Mouse (Mus musculus) lung, adult 2 months (tissue): ENCODE measurements at regions not wholly inside any gene's neighbourhood (a gene's known extent, or its start where the extent isn't known, plus 50 kb on each side); places are given as distances from the start of the nearest gene placed in this dataset.
A peak's percentile ranks its signal among the peaks of the same experiment; 100 is the strongest.
"Not testable (repeated sequence)": the region's sequence is repeated elsewhere in the genome, so short reads cannot be mapped to it uniquely, and the experiment has no call there.

Source experiments
- DNase-seq: peaks from one replicate; pipeline ENCODE4 v3.0.0; 2022
- H3K4me1 ChIP-seq: fragments of 200-500 bp; 2 replicates; pipeline ENCODE4 v1.6.1; 2011; ENCODE audit warnings: low read length; ENCODE audit not compliant: control insufficient read depth, insufficient read depth
- H3K4me3 ChIP-seq: fragments of 200-500 bp; replicated peaks from 2 replicates; pipeline ENCODE3; 2011; ENCODE audit warnings: low read depth, mild to moderate bottlenecking, control low read depth, low read length; ENCODE audit errors: extremely low read depth
- CTCF ChIP-seq: fragments of 200-500 bp; IDR thresholded peaks from 2 replicates; pipeline ENCODE4 v1.5.1; 2011; ENCODE audit warnings: mild to moderate bottlenecking, low read length, control low read depth; ENCODE audit not compliant: insufficient read depth
- POLR2A ChIP-seq: fragments of 200-500 bp; IDR thresholded peaks from 2 replicates; pipeline ENCODE4 v1.6.1; 2011; ENCODE audit warnings: low read depth, mild to moderate bottlenecking, control low read depth, low read length, borderline replicate concordance; ENCODE audit errors: extremely low read depth
- WGBS: fragments of 180-500 bp; shearing (Covaris S2); methylation state at CpG from one replicate; pipeline ENCODE4 v1.1.7; 2018; 5-methylcytosine and 5-hydroxymethylcytosine counted together

- 43% methylated on average over 1 of the region's 1 CpGs for WGBS
Observed at GRCm38 (mm10) chr2:11086996-11087395, 84.9 kb upstream of the Prkcq start.

GRCm38 (mm10) chr2:11099834-11100622, 71.9 kb upstream of the Prkcq start:
- not testable (repeated sequence) for H3K4me3 ChIP-seq, DNase-seq, H3K4me1 ChIP-seq
- WGBS, result 35% methylated on average over 34 of the region's 34 CpGs

More at GRCm38 (mm10) chr2:11086996-11087395, 84.9 kb upstream of the Prkcq start:
- no peak for TF ChIP-seq POLR2A
- peak; percentile 45 for TF ChIP-seq CTCF
- no peaks in the 10 kb centered on the region for H3K4me1 ChIP-seq
- no peak for DNase-seq
- H3K4me3 ChIP-seq, result no peak overlapping the region

GRCm38 (mm10) chr2:11113191-11113590, 58.7 kb upstream of the Prkcq start:
- Histone ChIP-seq H3K4me3 (no peak overlapping the region), H3K4me1 (no peaks in the 10 kb centered on the region)
- TF ChIP-seq POLR2A, result no peak
- TF ChIP-seq CTCF, result peak; percentile 33; the same call in 1 of the 2 replicates
- DNase-seq, result peak; percentile 4
- 36% methylated on average over 8 of the region's 8 CpGs for WGBS

- no peak for DNase-seq
- Histone ChIP-seq H3K4me3 (no peak overlapping the region), H3K4me1 (no peaks in the 10 kb centered on the region)
- TF ChIP-seq CTCF (no peak), POLR2A (no peak)
- 90% methylated on average over 1 of the region's 1 CpGs for WGBS
Observed at GRCm38 (mm10) chr2:11118625-11119024, 53.3 kb upstream of the Prkcq start.

GRCm38 (mm10) chr2:11119301-11119700, 52.6 kb upstream of the Prkcq start:
- 30% methylated on average over 9 of the region's 9 CpGs for WGBS
- TF ChIP-seq CTCF (no peak), POLR2A (no peak)
- no peak overlapping the region for H3K4me3 ChIP-seq

More at GRCm38 (mm10) chr2:11119301-11119700, 52.6 kb upstream of the Prkcq start:
- H3K4me1 ChIP-seq, result no peaks in the 10 kb centered on the region
- no peak for DNase-seq
